Mouse (Mus musculus): ENCODE data around the gene Tmem159. TPM values are rescaled to one million over a fixed set of nuclear protein-coding genes. Genes with fewer than 3 reads are reported as not detected.

The Tmem159 gene
- polyA plus RNA-seq, 1 experiment from 2014 or later: 24.1 TPM

Other genes with a start within 250 kb of the Tmem159 start
- 7.6 and 8.9 TPM in 2 replicates for gene Lyrm1, start 206.5 kb upstream of the Tmem159 start, polyA plus RNA-seq (2015; fragmentation: Nextera tagmentation; extraction: Ambion mirVana)
- gene Dcun1d3, start 206.1 kb upstream of the Tmem159 start, polyA plus RNA-seq (2015; fragmentation: Nextera tagmentation; extraction: Ambion mirVana): 6.8 and 7.4 TPM in 2 replicates
- gene Dnah3, start 7.1 kb upstream of the Tmem159 start, polyA plus RNA-seq (2015; fragmentation: Nextera tagmentation; extraction: Ambion mirVana): 0.08 and 0.22 TPM in 2 replicates
- gene Zp2, start 42.9 kb downstream of the Tmem159 start, polyA plus RNA-seq (2015; fragmentation: Nextera tagmentation; extraction: Ambion mirVana): 0.06 and 0.14 TPM in 2 replicates
- gene Anks4b, start 71.5 kb downstream of the Tmem159 start, polyA plus RNA-seq (2015; fragmentation: Nextera tagmentation; extraction: Ambion mirVana): not detected in 2 replicates
- 1.7 and 2.8 TPM in 2 replicates for gene Crym, start 99.8 kb downstream of the Tmem159 start, polyA plus RNA-seq (2015; fragmentation: Nextera tagmentation; extraction: Ambion mirVana)
- gene Abca14, start 101.6 kb downstream of the Tmem159 start, polyA plus RNA-seq (2015; fragmentation: Nextera tagmentation; extraction: Ambion mirVana): not detected in 2 replicates
- gene Abca15, start 226.3 kb downstream of the Tmem159 start, polyA plus RNA-seq (2015; fragmentation: Nextera tagmentation; extraction: Ambion mirVana): 0.15 TPM in 1 of 2 replicates, not detected in the other

All from heart, embryonic 15.5 days (tissue).